Mouse (Mus musculus): ENCODE measurements around the gene Zfp598. TPM values are rescaled to one million over a fixed set of nuclear protein-coding genes. Genes with fewer than 3 reads are reported as not detected.
"Not testable (repeated sequence)": the region's sequence is repeated elsewhere in the genome, so short reads cannot be mapped to it uniquely, and the experiment has no call there.

Zfp598 gene
- polyA plus RNA-seq, 1 experiment = 76.3 TPM

DNA sequence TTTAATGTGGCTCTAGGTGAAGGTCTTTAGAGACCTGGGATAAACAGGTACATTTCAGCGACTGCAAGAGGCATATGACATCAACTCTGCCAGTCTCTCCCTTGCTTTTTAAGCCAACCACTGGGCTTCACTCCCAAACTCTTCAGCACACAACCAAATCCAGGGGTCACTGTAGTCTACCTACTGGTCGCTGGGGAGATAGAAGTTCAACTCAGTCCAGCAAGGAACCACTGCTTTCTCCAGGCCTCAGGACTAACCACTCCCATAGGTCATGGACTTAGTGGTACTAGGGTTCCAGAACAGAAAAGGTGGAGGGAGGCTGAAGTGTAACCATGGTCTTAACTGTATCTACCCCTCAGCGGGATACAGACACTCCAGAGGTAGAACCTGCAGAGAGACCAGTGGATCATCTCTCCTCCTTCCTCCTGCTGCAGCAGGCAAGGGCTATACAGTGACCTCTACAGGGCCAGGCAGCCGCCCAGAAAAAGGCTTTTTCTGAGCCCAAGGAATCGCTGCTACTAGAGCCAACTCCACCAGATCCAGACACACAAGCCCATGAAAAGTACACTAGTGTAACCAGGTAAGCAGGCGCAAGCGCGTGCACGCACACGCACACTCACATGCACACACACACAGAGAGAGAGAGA, 20.6 kb upstream of the Zfp598 start:
- no peak for DNase-seq (ENCODE audit: low read depth)

GRCm38 (mm10) chr17:24649581-24650069, 19.9 kb upstream of the Zfp598 start:
- DNase-seq (ENCODE audit: low read depth) = no peak
- TF ChIP-seq CTCF (IDR thresholded peaks at IDR 0.05; ENCODE audit: borderline replicate concordance, extremely low read depth, insufficient read depth, insufficient read length) (no peak), POLR2A (IDR thresholded peaks at IDR 0.05; ENCODE audit: borderline replicate concordance, extremely low read depth, insufficient read depth, insufficient read length, poor library complexity, severe bottlenecking) (no peak)

More for the DNA sequence above, 20.6 kb upstream of the Zfp598 start:
- TF ChIP-seq POLR2A (IDR thresholded peaks at IDR 0.05; ENCODE audit: borderline replicate concordance, extremely low read depth, insufficient read depth, insufficient read length, poor library complexity, severe bottlenecking) = no peak
- TF ChIP-seq CTCF (IDR thresholded peaks at IDR 0.05; ENCODE audit: borderline replicate concordance, extremely low read depth, insufficient read depth, insufficient read length) = no peak

- peak; percentile 56 for DNase-seq (ENCODE audit: low read depth)
- no peak for TF ChIP-seq CTCF (IDR thresholded peaks at IDR 0.05; ENCODE audit: borderline replicate concordance, extremely low read depth, insufficient read depth, insufficient read length)
Measured at GRCm38 (mm10) chr17:24650070-24650616, 19.3 kb upstream of the Zfp598 start, which contains the start of gene Slc9a3r2. Gene Slc9a3r2 (minus strand): TSS chr17:24650327.

DNA sequence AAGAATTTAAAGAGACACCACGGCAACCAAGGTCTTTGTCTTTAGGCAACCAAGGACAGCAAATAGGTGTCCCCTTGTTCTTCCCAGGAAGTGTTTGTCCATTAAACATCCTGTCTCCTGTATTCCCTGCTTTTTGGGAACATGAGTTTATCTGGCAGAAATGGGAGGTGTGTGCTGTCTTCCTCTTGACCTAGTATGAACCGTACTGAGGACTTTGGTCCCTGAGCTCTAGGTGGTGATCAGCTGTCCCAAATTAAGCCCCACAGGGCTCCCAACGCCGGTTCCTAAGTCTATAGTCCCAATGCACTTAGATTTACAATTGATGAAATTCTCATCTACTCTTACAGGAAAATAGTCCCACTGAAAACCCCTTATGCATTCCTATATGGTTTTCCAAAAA, 18.7 kb upstream of the Zfp598 start:
- DNase-seq (ENCODE audit: low read depth) = no peak
- TF ChIP-seq POLR2A (IDR thresholded peaks at IDR 0.05; ENCODE audit: borderline replicate concordance, extremely low read depth, insufficient read depth, insufficient read length, poor library complexity, severe bottlenecking) (no peak), CTCF (IDR thresholded peaks at IDR 0.05; ENCODE audit: borderline replicate concordance, extremely low read depth, insufficient read depth, insufficient read length) (no peak)

- DNase-seq (ENCODE audit: low read depth) = no peak
- no peak for TF ChIP-seq CTCF (IDR thresholded peaks at IDR 0.05; ENCODE audit: borderline replicate concordance, extremely low read depth, insufficient read depth, insufficient read length)
- TF ChIP-seq POLR2A (IDR thresholded peaks at IDR 0.05; ENCODE audit: borderline replicate concordance, extremely low read depth, insufficient read depth, insufficient read length, poor library complexity, severe bottlenecking) = no peak
Measured at GRCm38 (mm10) chr17:24651835-24652234, 17.7 kb upstream of the Zfp598 start.

- DNase-seq (ENCODE audit: low read depth) = peak; percentile 81
- TF ChIP-seq POLR2A (IDR thresholded peaks at IDR 0.05; ENCODE audit: borderline replicate concordance, extremely low read depth, insufficient read depth, insufficient read length, poor library complexity, severe bottlenecking) (no peak), CTCF (IDR thresholded peaks at IDR 0.05; ENCODE audit: borderline replicate concordance, extremely low read depth, insufficient read depth, insufficient read length) (peak; percentile 94)
Measured at GRCm38 (mm10) chr17:24653967-24654710, 15.3 kb upstream of the Zfp598 start.

- TF ChIP-seq POLR2A (IDR thresholded peaks at IDR 0.05; ENCODE audit: borderline replicate concordance, extremely low read depth, insufficient read depth, insufficient read length, poor library complexity, severe bottlenecking) = no peak
- no peak for TF ChIP-seq CTCF (IDR thresholded peaks at IDR 0.05; ENCODE audit: borderline replicate concordance, extremely low read depth, insufficient read depth, insufficient read length)
- no peak for DNase-seq (ENCODE audit: low read depth)
Measured at GRCm38 (mm10) chr17:24654969-24655368, 14.5 kb upstream of the Zfp598 start.

- DNase-seq (ENCODE audit: low read depth) = no peak
Measured at GRCm38 (mm10) chr17:24658017-24658758, 11.3 kb upstream of the Zfp598 start, which contains the start of gene Npw. Gene Npw (minus strand): TSS chr17:24658457.

DNA sequence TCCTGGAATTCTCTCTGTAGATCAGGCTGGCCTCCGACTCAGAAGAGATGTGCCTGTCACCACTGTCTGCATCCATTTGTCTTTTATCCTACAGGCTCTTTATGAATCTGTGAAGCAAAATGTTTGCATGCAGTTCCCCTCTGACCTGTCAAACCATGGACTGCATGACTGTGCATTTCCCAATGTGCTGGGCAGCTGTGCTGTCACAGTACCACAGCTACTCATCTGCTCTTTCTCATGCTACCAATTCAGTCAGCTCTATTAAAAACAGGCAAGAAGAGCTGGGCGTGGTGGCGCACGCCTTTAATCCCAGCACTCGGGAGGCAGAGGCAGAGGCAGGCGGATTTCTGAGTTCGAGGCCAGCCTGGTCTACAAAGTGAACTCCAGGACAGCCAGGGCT, 2.5 kb upstream of the Zfp598 start:
- not testable (repeated sequence) for DNase-seq (ENCODE audit: low read depth)

More at GRCm38 (mm10) chr17:24658017-24658758, 11.3 kb upstream of the Zfp598 start, which contains the start of gene Npw:
- TF ChIP-seq CTCF (IDR thresholded peaks at IDR 0.05; ENCODE audit: borderline replicate concordance, extremely low read depth, insufficient read depth, insufficient read length) = no peak
- TF ChIP-seq POLR2A (IDR thresholded peaks at IDR 0.05; ENCODE audit: borderline replicate concordance, extremely low read depth, insufficient read depth, insufficient read length, poor library complexity, severe bottlenecking) = no peak

- DNase-seq (ENCODE audit: low read depth) = peak; percentile 68
- peak; percentile 72; the same call in 1 of the 2 replicates for TF ChIP-seq CTCF (IDR thresholded peaks at IDR 0.05; ENCODE audit: borderline replicate concordance, extremely low read depth, insufficient read depth, insufficient read length)
- no peak for TF ChIP-seq POLR2A (IDR thresholded peaks at IDR 0.05; ENCODE audit: borderline replicate concordance, extremely low read depth, insufficient read depth, insufficient read length, poor library complexity, severe bottlenecking)
Measured at GRCm38 (mm10) chr17:24667416-24667815, 2.1 kb upstream of the Zfp598 start.

GRCm38 (mm10) chr17:24669214-24669544, 308 bp upstream of the Zfp598 start:
- not testable (repeated sequence) for DNase-seq (ENCODE audit: low read depth)

Measured in brain, embryonic 14.5 days (tissue).